Mouse (Mus musculus): ENCODE measurements at regions not wholly inside any gene's neighbourhood (a gene's known extent, or its start where the extent isn't known, plus 50 kb on each side); places are given as distances from the start of the nearest gene placed in this dataset.

DNA sequence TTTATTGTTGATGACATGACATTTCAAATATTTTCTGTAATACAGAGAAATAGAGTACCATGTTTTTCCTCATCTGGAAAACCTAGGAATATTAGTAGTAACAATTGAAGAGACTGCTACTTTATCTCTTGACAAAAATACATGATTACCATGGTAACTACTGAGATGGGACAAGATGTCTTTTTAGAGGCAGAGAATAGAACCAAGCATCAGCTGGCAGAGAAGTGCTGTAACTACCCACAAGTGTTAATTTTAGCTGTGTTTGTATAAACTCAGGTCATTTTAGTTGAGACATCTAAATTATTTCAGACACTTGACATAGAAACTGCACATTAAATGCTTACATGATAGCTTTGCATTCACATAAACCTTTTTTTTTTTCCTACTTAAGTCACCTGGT, 166.1 kb upstream of the Cttnbp2 start:
- Histone ChIP-seq H3K4me1 (ENCODE audit: control insufficient read depth, insufficient read depth, low read length) (no peaks in the 10 kb centered on the region), H3K4me3 (replicated peaks; ENCODE audit: insufficient read depth, low read depth, low read length) (no peak overlapping the region), H3K27ac (ENCODE audit: insufficient read depth, low read length) (no peak overlapping the region), H3K27me3 (ENCODE audit: control insufficient read depth, insufficient read depth, low read length) (no peaks in the 10 kb centered on the region; the same call in 1 of the 2 replicates)
- DNase-seq, result no peak
- TF ChIP-seq POLR2A (IDR thresholded peaks at IDR 0.05; ENCODE audit: borderline replicate concordance, insufficient read depth, low read length) (no peak), CTCF (IDR thresholded peaks at IDR 0.05; ENCODE audit: borderline replicate concordance, insufficient read depth, low read depth, low read length) (no peak)

DNA sequence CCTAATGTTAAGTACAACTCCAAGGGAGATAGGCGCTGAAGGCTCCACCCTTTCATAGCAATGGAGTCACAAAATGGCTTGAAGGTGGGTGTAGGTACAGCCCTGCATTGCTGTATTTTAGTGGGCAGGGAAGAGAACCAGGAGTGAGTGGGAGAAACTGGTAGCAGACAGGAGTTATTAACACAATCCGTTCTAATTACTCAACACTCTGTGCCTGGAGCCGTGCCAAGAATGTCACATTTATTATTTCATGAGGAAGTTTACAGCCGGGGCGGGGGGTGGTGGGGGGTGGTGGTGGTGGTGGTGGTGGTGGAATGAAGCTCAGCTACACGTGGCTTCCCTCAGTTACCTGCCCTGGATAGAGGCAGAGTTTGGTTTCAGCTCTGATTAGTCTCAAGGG, 166.3 kb upstream of the Lsm8 start:
- peak in 1 of 2 experiments; percentile 10 for DNase-seq
- no peaks in the 10 kb centered on the region for H3K4me1 ChIP-seq (ENCODE audit: control insufficient read depth, insufficient read depth, low read length)
- no peak for TF ChIP-seq POLR2A (IDR thresholded peaks at IDR 0.05; ENCODE audit: borderline replicate concordance, insufficient read depth, low read length)
- no peak for TF ChIP-seq CTCF (IDR thresholded peaks at IDR 0.05; ENCODE audit: borderline replicate concordance, insufficient read depth, low read depth, low read length)
- H3K4me3 ChIP-seq (replicated peaks; ENCODE audit: insufficient read depth, low read depth, low read length), result no peak overlapping the region
- no peak overlapping the region for H3K27ac ChIP-seq (ENCODE audit: insufficient read depth, low read length)
- 28% methylated on average over 6 of the region's 6 CpGs for WGBS
- H3K27me3 ChIP-seq (ENCODE audit: control insufficient read depth, insufficient read depth, low read length), result no peaks in the 10 kb centered on the region; the same call in 1 of the 2 replicates

DNA sequence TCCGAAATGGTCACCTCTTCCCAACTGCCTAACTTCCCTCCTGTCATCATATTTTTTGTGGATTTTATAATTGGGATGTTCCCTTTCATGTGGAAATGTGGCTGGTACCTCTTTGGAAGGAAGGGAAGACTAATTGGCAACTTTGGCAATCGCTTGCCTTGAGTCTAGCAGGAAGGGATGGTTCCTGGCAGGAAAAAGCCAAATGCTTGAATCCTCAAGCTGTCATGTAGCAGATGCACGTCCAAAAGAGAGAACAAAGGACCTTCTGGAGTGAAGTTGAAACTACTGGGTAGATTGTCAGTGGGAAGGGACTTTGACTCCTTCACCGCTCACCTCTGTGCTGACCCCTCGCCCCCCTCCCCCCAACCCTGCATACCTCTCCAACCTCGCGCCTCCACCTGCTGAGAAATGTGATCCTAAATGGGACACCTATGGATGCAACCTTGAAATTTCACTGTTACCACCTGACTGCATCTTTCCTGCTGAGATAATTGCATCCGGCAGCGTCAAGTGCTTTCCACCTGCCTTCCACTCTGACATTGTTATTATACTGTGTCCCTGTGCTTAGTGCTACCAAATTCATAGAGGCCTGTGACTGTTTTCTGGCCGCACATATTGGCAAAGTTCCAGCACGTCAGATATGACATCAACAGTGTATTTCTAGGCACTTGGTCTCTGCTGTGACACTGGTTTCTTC, 159.6 kb upstream of the Lsm8 start:
- Histone ChIP-seq H3K27ac (ENCODE audit: insufficient read depth, low read length) (no peak overlapping the region), H3K4me3 (replicated peaks; ENCODE audit: insufficient read depth, low read depth, low read length) (no peak overlapping the region), H3K4me1 (ENCODE audit: control insufficient read depth, insufficient read depth, low read length) (peaks cover 6% of the 10 kb centered on the region), H3K27me3 (ENCODE audit: control insufficient read depth, insufficient read depth, low read length) (no peaks in the 10 kb centered on the region; the same call in 1 of the 2 replicates)
- TF ChIP-seq CTCF (IDR thresholded peaks at IDR 0.05; ENCODE audit: borderline replicate concordance, insufficient read depth, low read depth, low read length) (no peak), POLR2A (IDR thresholded peaks at IDR 0.05; ENCODE audit: borderline replicate concordance, insufficient read depth, low read length) (no peak)
- DNase-seq, result peak; percentile 63 to 83
- WGBS, result 5% methylated on average over 11 of the region's 11 CpGs

DNA sequence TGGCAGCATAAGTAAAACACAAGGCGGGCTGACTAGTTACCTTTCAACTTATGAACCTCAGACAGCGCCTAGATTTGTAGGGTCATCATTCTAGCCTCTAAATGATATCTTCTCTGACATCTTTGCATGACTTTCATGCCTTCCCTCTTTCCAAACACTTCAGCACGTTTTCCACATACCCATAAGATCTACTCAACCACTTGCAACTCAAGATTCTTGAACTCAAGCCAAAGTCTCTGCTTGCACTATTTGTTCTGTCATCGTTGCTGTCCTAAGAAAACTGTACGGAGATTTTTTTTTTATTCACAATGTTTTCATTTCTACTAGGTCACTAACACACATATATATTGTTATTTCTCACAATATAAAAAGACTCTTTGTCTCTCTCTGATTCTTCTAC, 150.8 kb upstream of the Lsm8 start:
- Histone ChIP-seq H3K4me3 (replicated peaks; ENCODE audit: insufficient read depth, low read depth, low read length) (no peak overlapping the region), H3K27ac (ENCODE audit: insufficient read depth, low read length) (no peak overlapping the region), H3K27me3 (ENCODE audit: control insufficient read depth, insufficient read depth, low read length) (no peaks in the 10 kb centered on the region; the same call in 1 of the 2 replicates), H3K4me1 (ENCODE audit: control insufficient read depth, insufficient read depth, low read length) (no peaks in the 10 kb centered on the region)
- WGBS, result 64% methylated on average over 5 of the region's 5 CpGs
- no peak for DNase-seq
- no peak for TF ChIP-seq CTCF (IDR thresholded peaks at IDR 0.05; ENCODE audit: borderline replicate concordance, insufficient read depth, low read depth, low read length)
- no peak for TF ChIP-seq POLR2A (IDR thresholded peaks at IDR 0.05; ENCODE audit: borderline replicate concordance, insufficient read depth, low read length)

DNA sequence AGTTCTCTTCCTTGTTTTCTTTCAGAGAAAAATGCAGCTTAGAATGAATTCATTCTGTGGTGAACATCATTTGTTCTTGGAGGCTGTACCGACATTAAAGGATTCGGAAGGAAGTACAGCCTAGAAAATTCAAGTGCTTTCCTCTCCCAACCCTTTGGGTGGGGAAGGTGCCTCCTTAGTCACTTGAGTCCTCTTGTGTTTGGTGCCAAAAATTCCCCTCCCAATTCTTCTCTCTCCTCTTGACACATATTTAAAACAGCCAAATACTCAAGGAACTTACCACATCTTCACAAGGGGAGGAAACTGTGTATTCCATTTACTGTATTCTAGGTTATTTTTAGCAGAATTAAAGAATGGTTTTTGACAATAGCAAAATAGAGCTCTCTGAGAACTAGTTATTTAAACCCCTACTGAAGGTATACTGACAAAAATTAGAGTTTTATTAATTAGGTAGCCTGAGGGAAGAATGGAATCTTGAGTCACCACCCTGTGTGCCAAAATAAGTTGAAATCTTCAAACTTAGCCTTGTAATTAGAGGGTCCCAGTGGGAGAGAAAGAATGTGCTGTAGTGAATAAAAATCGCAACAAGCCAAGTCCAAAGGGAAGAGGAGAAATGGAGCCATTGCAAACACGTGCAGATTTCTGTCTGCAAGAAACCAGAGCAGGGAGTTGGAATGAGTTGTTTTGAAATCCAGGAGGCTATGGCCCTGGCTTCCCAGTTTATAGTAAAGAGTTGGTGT, 149.2 kb upstream of the Lsm8 start:
- no peak overlapping the region for H3K4me3 ChIP-seq (replicated peaks; ENCODE audit: insufficient read depth, low read depth, low read length)
- peak in 1 of 2 experiments; percentile 2 for DNase-seq
- H3K4me1 ChIP-seq (ENCODE audit: control insufficient read depth, insufficient read depth, low read length), result no peaks in the 10 kb centered on the region
- no peak overlapping the region for H3K27ac ChIP-seq (ENCODE audit: insufficient read depth, low read length)
- no peaks in the 10 kb centered on the region; the same call in 1 of the 2 replicates for H3K27me3 ChIP-seq (ENCODE audit: control insufficient read depth, insufficient read depth, low read length)
- TF ChIP-seq POLR2A (IDR thresholded peaks at IDR 0.05; ENCODE audit: borderline replicate concordance, insufficient read depth, low read length) (no peak), CTCF (IDR thresholded peaks at IDR 0.05; ENCODE audit: borderline replicate concordance, insufficient read depth, low read depth, low read length) (no peak)
- 57% methylated on average over 4 of the region's 4 CpGs for WGBS

DNA sequence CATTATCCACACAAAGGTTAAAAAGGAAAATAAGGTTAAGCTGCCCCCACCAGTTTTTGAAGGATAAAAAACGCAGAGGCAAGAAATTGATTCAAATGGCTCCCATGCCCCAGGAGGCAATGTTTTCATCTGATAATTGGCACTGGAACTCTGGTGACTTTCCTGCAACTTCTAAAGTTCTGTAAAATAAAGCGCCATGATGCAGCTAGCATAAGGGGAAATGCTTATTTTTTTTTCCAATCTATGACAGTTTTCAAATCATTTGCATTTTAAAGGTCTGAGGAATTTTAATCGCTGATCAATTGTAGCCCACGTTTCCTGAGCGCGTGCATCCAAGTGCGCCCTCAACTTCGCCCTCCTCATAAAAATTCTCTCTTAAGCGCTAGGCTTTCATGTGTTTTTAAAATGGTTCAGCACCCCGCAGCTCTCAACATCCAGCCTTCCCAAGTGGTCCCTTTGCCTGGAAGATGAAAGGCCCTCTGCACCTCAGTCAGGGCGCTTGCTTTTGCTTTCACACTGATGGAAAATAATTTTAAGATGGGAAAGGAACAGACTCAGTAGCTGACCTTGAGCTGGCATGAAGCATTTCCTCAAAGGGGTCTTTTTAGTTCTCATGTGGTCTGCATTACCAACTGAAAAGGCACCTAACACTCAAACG, 148.5 kb upstream of the Lsm8 start:
- H3K27ac ChIP-seq (ENCODE audit: insufficient read depth, low read length), result no peak overlapping the region
- H3K27me3 ChIP-seq (ENCODE audit: control insufficient read depth, insufficient read depth, low read length), result no peaks in the 10 kb centered on the region
- H3K4me3 ChIP-seq (replicated peaks; ENCODE audit: insufficient read depth, low read depth, low read length), result no peak overlapping the region
- TF ChIP-seq POLR2A (IDR thresholded peaks at IDR 0.05; ENCODE audit: borderline replicate concordance, insufficient read depth, low read length), result no peak
- TF ChIP-seq CTCF (IDR thresholded peaks at IDR 0.05; ENCODE audit: borderline replicate concordance, insufficient read depth, low read depth, low read length), result no peak
- no peak for DNase-seq
- H3K4me1 ChIP-seq (ENCODE audit: control insufficient read depth, insufficient read depth, low read length), result no peaks in the 10 kb centered on the region
- 31% methylated on average over 12 of the region's 12 CpGs for WGBS

DNA sequence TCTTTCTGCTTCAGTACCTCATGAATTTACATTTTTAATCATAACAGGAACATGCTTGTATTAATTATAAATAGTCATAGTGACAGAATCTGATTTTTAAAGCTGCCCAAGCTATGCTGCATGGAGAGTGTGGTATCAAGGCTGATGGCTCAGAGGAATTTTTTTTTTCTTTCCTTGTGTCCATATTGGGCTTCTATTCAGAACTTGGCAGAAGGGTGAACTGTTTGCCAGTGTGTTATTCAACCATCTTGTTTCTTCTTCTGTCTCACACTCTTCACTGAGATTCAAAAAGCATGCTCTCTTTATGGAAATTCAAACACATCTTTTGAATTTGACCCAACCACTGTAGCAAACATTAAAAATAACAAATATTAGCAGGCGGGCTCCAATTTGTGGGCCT, 137.6 kb upstream of the Lsm8 start:
- 93% methylated on average over 1 of the region's 1 CpGs for WGBS
- no peak overlapping the region for H3K27ac ChIP-seq (ENCODE audit: insufficient read depth, low read length)

More for the DNA sequence above, 137.6 kb upstream of the Lsm8 start:
- DNase-seq, result no peak
- H3K4me3 ChIP-seq (replicated peaks; ENCODE audit: insufficient read depth, low read depth, low read length), result no peak overlapping the region
- H3K4me1 ChIP-seq (ENCODE audit: control insufficient read depth, insufficient read depth, low read length), result no peaks in the 10 kb centered on the region
- TF ChIP-seq POLR2A (IDR thresholded peaks at IDR 0.05; ENCODE audit: borderline replicate concordance, insufficient read depth, low read length), result no peak
- no peak for TF ChIP-seq CTCF (IDR thresholded peaks at IDR 0.05; ENCODE audit: borderline replicate concordance, insufficient read depth, low read depth, low read length)
- no peaks in the 10 kb centered on the region for H3K27me3 ChIP-seq (ENCODE audit: control insufficient read depth, insufficient read depth, low read length)

All from cerebellum, adult 2 months (tissue).